Mouse (Mus musculus) splenic B cell, adult 2 months (primary cell): Measurements from ENCODE around the gene Prtn3.

ENCODE experiments used
- DNase-seq: peaks from one replicate; pipeline ENCODE4 v3.0.0-alpha.2; 2011; ENCODE audit warnings: low read depth, low spot score
- H3K27me3 ChIP-seq: 2 replicates; pipeline ENCODE4 v1.6.1; 2012; ENCODE audit warnings: mild to moderate bottlenecking, low read length, moderate library complexity, mixed read lengths; ENCODE audit not compliant: control insufficient read depth, poor library complexity, insufficient read depth, severe bottlenecking
- H3K36me3 ChIP-seq: 2 replicates; pipeline ENCODE4 v1.6.1; 2012; ENCODE audit warnings: mild to moderate bottlenecking, low read length, moderate library complexity, mixed read lengths; ENCODE audit not compliant: control insufficient read depth, poor library complexity, insufficient read depth, severe bottlenecking

Prtn3 gene

DNA sequence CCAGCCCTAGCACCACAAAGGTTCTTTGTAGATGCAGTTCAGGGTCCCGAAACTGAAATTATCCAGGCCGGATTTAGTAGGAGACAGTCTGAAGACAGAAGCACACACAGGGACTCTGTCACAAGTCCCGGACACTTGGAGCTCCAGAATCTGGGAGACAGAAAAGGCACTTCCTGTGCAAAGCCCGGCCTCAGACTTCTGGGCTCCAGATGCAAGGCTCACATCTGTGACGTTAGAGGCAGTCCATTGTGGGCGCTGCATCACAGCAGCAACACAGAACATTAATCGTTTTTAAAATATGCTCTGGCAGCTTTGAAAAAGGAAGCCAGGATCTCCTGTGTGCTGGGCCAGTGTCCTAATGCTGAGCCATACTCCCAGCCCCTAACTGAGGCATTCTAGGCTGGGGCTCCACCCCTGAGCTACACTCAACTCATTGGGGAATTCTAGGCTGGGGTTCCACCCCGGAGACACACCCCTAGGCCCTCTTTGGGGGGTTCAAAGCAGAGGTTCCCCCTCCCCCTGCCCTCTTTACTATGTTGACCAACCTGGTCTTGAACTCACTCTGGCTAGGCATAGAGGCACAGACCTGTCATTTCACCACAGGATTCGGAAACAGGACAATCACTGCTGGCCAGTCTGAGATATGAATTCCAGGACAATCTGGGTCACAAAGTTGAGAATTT, 22.0 kb upstream of the Prtn3 start:
- Histone ChIP-seq H3K27me3 (no peaks in the 10 kb centered on the region), H3K36me3 (no peaks in the 10 kb centered on the region; the same call in 1 of the 2 replicates)
- DNase-seq = no peak

DNA sequence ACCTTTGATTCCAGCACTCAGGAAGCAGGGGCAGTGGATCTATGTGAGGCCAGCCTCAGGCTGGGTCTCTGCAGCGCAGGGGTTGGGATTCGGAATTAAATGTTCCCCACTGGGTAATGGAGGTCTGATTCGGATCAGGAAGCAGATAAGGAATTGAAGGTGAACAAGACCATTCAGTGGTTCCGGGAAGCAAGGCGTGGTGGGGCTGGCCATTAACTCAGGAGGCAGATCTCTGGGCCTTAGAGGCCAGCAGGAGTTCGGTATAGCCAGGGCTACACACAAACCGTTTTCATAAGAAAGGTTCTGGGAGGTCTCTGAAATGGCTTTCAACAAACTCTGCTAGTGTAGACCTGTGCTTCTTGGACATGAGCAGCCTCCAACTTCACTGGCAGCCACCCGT, 21.4 kb upstream of the Prtn3 start:
- Histone ChIP-seq H3K36me3 (no peaks in the 10 kb centered on the region; the same call in 1 of the 2 replicates), H3K27me3 (no peaks in the 10 kb centered on the region)
- DNase-seq = no peak

DNA sequence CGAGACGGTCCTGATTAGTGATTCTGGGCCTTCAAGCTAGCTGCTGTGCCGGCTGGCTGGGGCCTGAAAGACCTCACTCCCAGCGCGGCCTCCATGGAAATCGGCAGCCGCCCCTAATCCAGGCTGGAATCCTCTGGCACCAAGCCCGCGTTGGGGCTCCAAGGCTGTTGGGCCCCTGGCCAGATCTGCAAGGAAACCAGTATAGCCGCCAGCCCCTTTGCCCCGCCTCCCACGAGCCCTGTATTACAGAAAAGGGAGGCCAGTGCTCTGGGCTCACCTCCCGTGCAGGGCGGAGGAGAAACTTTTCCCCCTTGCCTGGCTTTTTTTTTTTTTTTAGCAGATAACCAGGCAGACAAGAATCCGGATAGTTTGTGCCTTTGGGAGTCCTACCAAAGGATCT, 20.9 kb upstream of the Prtn3 start:
- H3K36me3 ChIP-seq = no peaks in the 10 kb centered on the region; the same call in 1 of the 2 replicates
- DNase-seq = no peak
- H3K27me3 ChIP-seq = no peaks in the 10 kb centered on the region

DNA sequence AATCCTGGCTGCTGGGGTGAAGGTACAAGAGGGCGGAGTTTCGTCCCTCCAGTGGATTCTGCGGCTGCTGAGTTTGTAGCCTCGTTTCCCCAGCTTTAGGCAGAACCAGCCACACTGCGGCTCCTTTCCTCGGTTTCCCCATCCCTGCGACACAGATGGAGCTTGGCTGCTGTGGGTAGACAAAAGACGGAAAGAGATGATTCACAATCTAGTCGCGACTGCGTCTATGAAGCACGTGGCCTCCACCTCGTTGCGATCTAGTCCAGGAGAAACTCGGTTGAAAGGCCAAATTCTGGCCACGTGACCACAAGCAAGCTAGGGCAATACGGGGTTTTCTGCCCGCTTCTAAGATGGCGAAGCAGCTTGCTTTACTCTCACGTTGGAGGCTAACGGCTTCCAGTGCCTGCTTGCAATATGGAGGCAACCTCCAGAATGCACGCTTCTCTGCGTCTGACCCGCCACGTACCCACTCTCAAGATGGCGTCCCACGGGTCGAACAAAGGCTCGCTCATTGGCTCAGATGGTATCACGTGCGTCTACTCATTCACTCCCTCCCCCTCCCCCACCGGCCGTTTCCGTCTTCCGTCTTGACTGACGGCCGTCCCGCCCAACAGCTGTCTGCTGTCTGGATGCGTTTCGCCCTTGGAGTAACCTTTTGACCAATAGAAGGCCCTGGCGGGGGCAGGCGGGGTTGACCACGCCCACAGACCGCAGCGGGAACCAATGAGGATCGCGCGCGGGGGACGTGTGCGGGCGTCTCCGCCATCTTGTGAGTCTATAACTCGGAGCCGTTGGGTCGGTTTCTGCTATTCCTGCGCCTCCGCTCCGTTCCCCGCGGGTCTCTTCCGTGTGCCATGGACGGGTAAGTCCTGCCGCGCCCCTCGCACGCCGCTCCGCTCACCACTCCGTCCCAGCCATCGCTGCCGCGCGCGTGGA, 20.1 kb upstream of the Prtn3 start, which contains the start of gene Ptbp1:
Ptbp1 (plus strand) TSS at position 568 of the 936 bp plus-strand sequence.
- Histone ChIP-seq H3K27me3 (no peaks in the 10 kb centered on the region), H3K36me3 (peaks cover 1% of the 10 kb centered on the region)
- peak; percentile 100 for DNase-seq

DNA sequence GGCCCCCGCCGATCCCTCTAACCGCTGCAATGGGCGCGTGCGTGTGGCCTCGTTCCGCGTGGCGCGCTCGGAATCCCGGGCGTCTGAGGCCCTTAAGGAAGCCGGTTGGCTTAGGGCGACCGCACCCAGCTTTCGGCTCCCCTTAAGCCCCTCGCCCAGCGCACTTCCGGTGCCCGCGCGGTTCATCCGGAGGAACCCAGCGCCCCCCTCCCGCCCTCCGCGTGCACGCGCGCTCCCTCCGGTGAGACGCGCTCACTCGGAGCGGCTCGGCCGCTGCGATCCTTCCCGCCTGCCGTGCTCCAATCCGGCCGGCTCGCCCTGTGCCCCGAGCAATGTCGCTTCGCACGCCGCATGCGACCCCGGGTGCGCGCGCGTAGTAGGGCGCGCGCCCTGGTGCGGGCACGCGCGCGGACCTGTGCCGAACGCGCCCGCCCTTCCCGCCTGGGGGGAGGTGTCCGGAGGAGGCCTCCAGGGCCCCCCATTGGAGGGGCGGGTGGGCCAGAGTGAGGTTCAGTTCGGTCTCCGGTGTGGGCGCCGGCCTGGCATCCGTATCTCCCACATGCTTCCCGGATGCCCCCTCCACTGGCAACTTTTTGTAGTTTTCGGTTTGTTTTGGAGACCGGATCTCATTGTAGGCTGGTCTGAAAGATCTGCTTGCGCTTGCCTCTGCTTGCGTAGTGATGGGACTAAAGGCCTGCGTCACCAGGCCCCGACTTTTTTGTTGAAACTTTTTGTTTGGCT, 19.3 kb upstream of the Prtn3 start:
- DNase-seq = peak; percentile 74
- peaks cover 9% of the 10 kb centered on the region for H3K36me3 ChIP-seq
- H3K27me3 ChIP-seq = no peaks in the 10 kb centered on the region

GRCm38 (mm10) chr10:79855558-79856184, 18.6 kb upstream of the Prtn3 start:
- no peak for DNase-seq
- no peaks in the 10 kb centered on the region for H3K27me3 ChIP-seq
- peaks cover 15% of the 10 kb centered on the region for H3K36me3 ChIP-seq

GRCm38 (mm10) chr10:79856280-79856679, 18.0 kb upstream of the Prtn3 start:
- no peaks in the 10 kb centered on the region for H3K27me3 ChIP-seq
- H3K36me3 ChIP-seq = peaks cover 19% of the 10 kb centered on the region
- no peak for DNase-seq

DNA sequence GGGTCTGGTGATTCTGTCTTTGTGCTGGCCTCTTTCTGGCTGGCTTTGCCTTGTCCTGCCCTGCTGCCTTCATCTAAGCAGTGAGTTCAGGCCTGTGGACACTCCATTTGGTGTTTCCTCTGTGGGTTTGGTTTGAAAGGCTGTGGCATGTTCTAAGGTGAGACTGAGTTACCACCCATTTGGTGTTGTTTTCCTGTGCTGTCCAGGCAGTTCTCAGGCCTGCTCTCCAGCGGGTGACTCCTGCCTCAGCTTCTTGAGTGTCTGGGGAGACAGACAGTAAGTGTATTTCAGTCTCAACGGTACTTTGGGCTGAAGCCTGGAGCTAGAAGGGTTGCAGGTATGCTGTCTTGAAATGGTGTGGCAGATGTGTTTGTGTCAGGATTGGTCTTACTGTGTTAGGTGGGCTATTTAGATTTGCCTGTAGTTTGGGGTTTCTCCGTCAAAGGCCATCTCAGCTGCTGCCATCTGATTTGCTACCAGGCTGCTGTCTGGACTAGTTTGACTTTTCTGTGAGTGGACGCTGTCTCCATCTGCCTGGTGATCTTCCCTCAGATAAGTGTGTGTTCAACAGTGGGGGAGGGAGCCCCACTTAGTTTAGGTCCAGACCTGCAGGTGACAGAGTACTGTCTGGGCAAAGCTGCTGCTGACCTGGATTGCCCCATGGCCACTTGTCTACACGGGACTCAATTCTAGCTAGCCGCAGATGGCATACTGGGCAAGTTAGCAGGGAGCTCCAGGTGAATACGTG, 17.4 kb upstream of the Prtn3 start:
- no peaks in the 10 kb centered on the region for H3K27me3 ChIP-seq
- peaks cover 21% of the 10 kb centered on the region for H3K36me3 ChIP-seq
- DNase-seq = no peak

- H3K27me3 ChIP-seq = no peaks in the 10 kb centered on the region
- H3K36me3 ChIP-seq = peaks cover 25% of the 10 kb centered on the region
- peak; percentile 79 for DNase-seq
Measured at GRCm38 (mm10) chr10:79857452-79857811, 16.8 kb upstream of the Prtn3 start.

GRCm38 (mm10) chr10:79857894-79858293, 16.4 kb upstream of the Prtn3 start:
- DNase-seq = no peak
- peaks cover 25% of the 10 kb centered on the region for H3K36me3 ChIP-seq
- H3K27me3 ChIP-seq = no peaks in the 10 kb centered on the region

- Histone ChIP-seq H3K36me3 (peaks cover 25% of the 10 kb centered on the region), H3K27me3 (no peaks in the 10 kb centered on the region)
- DNase-seq = no peak
Measured at GRCm38 (mm10) chr10:79858416-79859074, 15.7 kb upstream of the Prtn3 start.

DNA sequence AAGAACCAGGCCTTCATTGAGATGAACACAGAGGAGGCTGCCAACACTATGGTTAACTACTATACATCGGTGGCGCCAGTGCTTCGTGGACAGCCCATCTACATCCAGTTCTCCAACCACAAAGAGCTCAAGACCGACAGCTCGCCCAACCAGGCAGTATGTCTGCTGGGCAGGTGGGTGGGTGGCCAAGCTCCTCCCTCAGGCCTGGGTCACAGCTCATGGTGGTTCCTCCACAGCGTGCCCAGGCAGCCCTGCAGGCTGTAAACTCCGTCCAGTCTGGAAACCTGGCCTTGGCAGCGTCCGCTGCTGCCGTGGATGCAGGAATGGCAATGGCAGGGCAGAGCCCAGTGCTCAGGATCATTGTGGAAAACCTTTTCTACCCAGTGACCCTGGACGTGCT, 15.2 kb upstream of the Prtn3 start:
- no peak for DNase-seq
- Histone ChIP-seq H3K27me3 (no peaks in the 10 kb centered on the region), H3K36me3 (peaks cover 25% of the 10 kb centered on the region)

- no peak for DNase-seq
- H3K36me3 ChIP-seq = peaks cover 25% of the 10 kb centered on the region
- H3K27me3 ChIP-seq = no peaks in the 10 kb centered on the region
Measured at GRCm38 (mm10) chr10:79860079-79860911, 14.0 kb upstream of the Prtn3 start.
